Mouse (Mus musculus): ENCODE measurements around the gene 4930550C14Rik. TPM values are rescaled to one million over a fixed set of nuclear protein-coding genes. Genes with fewer than 3 reads are reported as not detected.

Gene 4930550C14Rik
- total RNA-seq, 1 experiment = 1.2 TPM

GRCm38 (mm10) chr9:53375907-53376306 is 26.2 kb upstream of the 4930550C14Rik start:
- DNase-seq (ENCODE audit: low read depth, low spot score) = no peak
- H3K9ac ChIP-seq (ENCODE audit: insufficient read depth, low read depth, low read length, poor library complexity, severe bottlenecking) = no peak overlapping the region
- no peaks in the 10 kb centered on the region for H3K9me3 ChIP-seq (ENCODE audit: control insufficient read depth, insufficient read depth, low read depth, low read length)
- in situ Hi-C loops (cut with MboI; ENCODE audit: low sequenced_read_pairs in 2 of 2, unreplicated experiment in 2 of 2) = loop anchor here in 1 of 2 experiments (25.0 kb wide), 1 partner anchor 114 kb away; no protein-coding TSS in a partner anchor
- no peaks in the 10 kb centered on the region for H3K36me3 ChIP-seq (ENCODE audit: control insufficient read depth, insufficient read depth, low read length, poor library complexity, severe bottlenecking)
- no peak overlapping the region for H3K27ac ChIP-seq (ENCODE audit: insufficient read depth, low read depth, low read length, poor library complexity, severe bottlenecking)
- TF ChIP-seq HCFC1 (IDR thresholded peaks at IDR 0.05; ENCODE audit: borderline replicate concordance, insufficient read depth, low read length) (no peak), ZNF384 (IDR thresholded peaks at IDR 0.05; ENCODE audit: low read depth, low read length) (no peak), ZC3H11A (IDR thresholded peaks at IDR 0.05; ENCODE audit: borderline replicate concordance, low read depth, low read length) (no peak), MAFK (IDR thresholded peaks at IDR 0.05; ENCODE audit: insufficient read depth, low read depth, low read length) (no peak), CHD2 (IDR thresholded peaks at IDR 0.05; ENCODE audit: low read depth, low read length) (no peak)
- no peak overlapping the region for H3K4me3 ChIP-seq (ENCODE audit: insufficient read depth in 1 of 2, low read depth in 1 of 2, low read length in 2 of 2, poor library complexity in 1 of 2, severe bottlenecking in 1 of 2)
- H3K4me1 ChIP-seq (ENCODE audit: control insufficient read depth in 2 of 2, insufficient read depth in 2 of 2, low read length in 2 of 2, poor library complexity in 1 of 2) = no peaks in the 10 kb centered on the region

- no peaks in the 10 kb centered on the region for H3K9me3 ChIP-seq (ENCODE audit: control insufficient read depth, insufficient read depth, low read depth, low read length)
- H3K4me1 ChIP-seq (ENCODE audit: control insufficient read depth in 2 of 2, insufficient read depth in 2 of 2, low read length in 2 of 2, poor library complexity in 1 of 2) = no peaks in the 10 kb centered on the region; a peak in 1 of 4 replicates
- no peaks in the 10 kb centered on the region for H3K36me3 ChIP-seq (ENCODE audit: control insufficient read depth, insufficient read depth, low read length, poor library complexity, severe bottlenecking)
- no peak overlapping the region for H3K4me3 ChIP-seq (ENCODE audit: insufficient read depth in 1 of 2, low read depth in 1 of 2, low read length in 2 of 2, poor library complexity in 1 of 2, severe bottlenecking in 1 of 2)
- no peak overlapping the region for H3K27ac ChIP-seq (ENCODE audit: insufficient read depth, low read depth, low read length, poor library complexity, severe bottlenecking)
- H3K9ac ChIP-seq (ENCODE audit: insufficient read depth, low read depth, low read length, poor library complexity, severe bottlenecking) = no peak overlapping the region
- in situ Hi-C loops (cut with MboI; ENCODE audit: low sequenced_read_pairs in 2 of 2, unreplicated experiment in 2 of 2) = loop anchor here in 1 of 2 experiments (25.0 kb wide), 1 partner anchor 115 kb away; no protein-coding TSS in a partner anchor
- TF ChIP-seq CHD2 (IDR thresholded peaks at IDR 0.05; ENCODE audit: low read depth, low read length) (no peak), ZC3H11A (IDR thresholded peaks at IDR 0.05; ENCODE audit: borderline replicate concordance, low read depth, low read length) (no peak), ZNF384 (IDR thresholded peaks at IDR 0.05; ENCODE audit: low read depth, low read length) (no peak), HCFC1 (IDR thresholded peaks at IDR 0.05; ENCODE audit: borderline replicate concordance, insufficient read depth, low read length) (no peak), MAFK (IDR thresholded peaks at IDR 0.05; ENCODE audit: insufficient read depth, low read depth, low read length) (no peak)
- DNase-seq (ENCODE audit: low read depth, low spot score) = peak; percentile 21
Measured at GRCm38 (mm10) chr9:53376820-53377219, 25.3 kb upstream of the 4930550C14Rik start.

- H3K9me3 ChIP-seq (ENCODE audit: control insufficient read depth, insufficient read depth, low read depth, low read length) = no peaks in the 10 kb centered on the region
- TF ChIP-seq HCFC1 (IDR thresholded peaks at IDR 0.05; ENCODE audit: borderline replicate concordance, insufficient read depth, low read length) (no peak), ZC3H11A (IDR thresholded peaks at IDR 0.05; ENCODE audit: borderline replicate concordance, low read depth, low read length) (no peak), CHD2 (IDR thresholded peaks at IDR 0.05; ENCODE audit: low read depth, low read length) (no peak), MAFK (IDR thresholded peaks at IDR 0.05; ENCODE audit: insufficient read depth, low read depth, low read length) (no peak), ZNF384 (IDR thresholded peaks at IDR 0.05; ENCODE audit: low read depth, low read length) (no peak)
- no peaks in the 10 kb centered on the region for H3K36me3 ChIP-seq (ENCODE audit: control insufficient read depth, insufficient read depth, low read length, poor library complexity, severe bottlenecking)
- no peaks in the 10 kb centered on the region; a peak in 1 of 4 replicates for H3K4me1 ChIP-seq (ENCODE audit: control insufficient read depth in 2 of 2, insufficient read depth in 2 of 2, low read length in 2 of 2, poor library complexity in 1 of 2)
- no peak overlapping the region for H3K9ac ChIP-seq (ENCODE audit: insufficient read depth, low read depth, low read length, poor library complexity, severe bottlenecking)
- no peak overlapping the region for H3K27ac ChIP-seq (ENCODE audit: insufficient read depth, low read depth, low read length, poor library complexity, severe bottlenecking)
- in situ Hi-C loops (cut with MboI; ENCODE audit: low sequenced_read_pairs in 2 of 2, unreplicated experiment in 2 of 2) = loop anchor here in 1 of 2 experiments (25.0 kb wide), 1 partner anchor 115 kb away; no protein-coding TSS in a partner anchor
- no peak overlapping the region for H3K4me3 ChIP-seq (ENCODE audit: insufficient read depth in 1 of 2, low read depth in 1 of 2, low read length in 2 of 2, poor library complexity in 1 of 2, severe bottlenecking in 1 of 2)
- no peak for DNase-seq (ENCODE audit: low read depth, low spot score)
Measured at GRCm38 (mm10) chr9:53377597-53377996, 24.5 kb upstream of the 4930550C14Rik start.

- in situ Hi-C loops (cut with MboI; ENCODE audit: low sequenced_read_pairs in 2 of 2, unreplicated experiment in 2 of 2) = loop anchor here in 1 of 2 experiments (25.0 kb wide), 1 partner anchor 116 kb away; no protein-coding TSS in a partner anchor
- no peak overlapping the region for H3K9ac ChIP-seq (ENCODE audit: insufficient read depth, low read depth, low read length, poor library complexity, severe bottlenecking)
- TF ChIP-seq HCFC1 (IDR thresholded peaks at IDR 0.05; ENCODE audit: borderline replicate concordance, insufficient read depth, low read length) (no peak), CHD2 (IDR thresholded peaks at IDR 0.05; ENCODE audit: low read depth, low read length) (no peak), MAFK (IDR thresholded peaks at IDR 0.05; ENCODE audit: insufficient read depth, low read depth, low read length) (no peak), ZC3H11A (IDR thresholded peaks at IDR 0.05; ENCODE audit: borderline replicate concordance, low read depth, low read length) (no peak), ZNF384 (IDR thresholded peaks at IDR 0.05; ENCODE audit: low read depth, low read length) (no peak)
- H3K9me3 ChIP-seq (ENCODE audit: control insufficient read depth, insufficient read depth, low read depth, low read length) = no peaks in the 10 kb centered on the region
- no peak for DNase-seq (ENCODE audit: low read depth, low spot score)
- H3K4me3 ChIP-seq (ENCODE audit: insufficient read depth in 1 of 2, low read depth in 1 of 2, low read length in 2 of 2, poor library complexity in 1 of 2, severe bottlenecking in 1 of 2) = no peak overlapping the region
- H3K36me3 ChIP-seq (ENCODE audit: control insufficient read depth, insufficient read depth, low read length, poor library complexity, severe bottlenecking) = no peaks in the 10 kb centered on the region
- H3K27ac ChIP-seq (ENCODE audit: insufficient read depth, low read depth, low read length, poor library complexity, severe bottlenecking) = no peak overlapping the region
- H3K4me1 ChIP-seq (ENCODE audit: control insufficient read depth in 2 of 2, insufficient read depth in 2 of 2, low read length in 2 of 2, poor library complexity in 1 of 2) = no peaks in the 10 kb centered on the region; a peak in 1 of 4 replicates
Measured at GRCm38 (mm10) chr9:53378171-53378570, 24.0 kb upstream of the 4930550C14Rik start.

Data from ES-E14 (cell line).